Mouse (Mus musculus) layer of hippocampus, adult 8-10 months (tissue): ENCODE results near the gene Lims1. TPM values are rescaled to one million over a fixed set of nuclear protein-coding genes. Genes with fewer than 3 reads are reported as not detected.

Experiments
- DNase-seq, 2 experiments: peaks; one replicate each; pipeline ENCODE4 v3.0.0; 2022; ENCODE audit warnings: low spot score in 2 of 2
- total RNA-seq, 4 experiments: library from RNA; stranded (reverse); gene quantifications; 2 replicates each; pipeline ENCODE4 v1.2.4; 2022

The Lims1 gene
- total RNA-seq, 4 experiments from 2014 or later: 17.4 to 29.1 (median 23.0) TPM

- DNase-seq: no peak
Observed at GRCm38 (mm10) chr10:58382621-58383101, 59.4 kb downstream of the Lims1 start.

GRCm38 (mm10) chr10:58383282-58383681 is 60.0 kb downstream of the Lims1 start:
- peak; percentile 54 to 79 for DNase-seq

- no peak for DNase-seq
Observed at GRCm38 (mm10) chr10:58383761-58384160, 60.5 kb downstream of the Lims1 start.

GRCm38 (mm10) chr10:58385629-58386028 is 62.4 kb downstream of the Lims1 start:
- DNase-seq: no peak

- DNase-seq: no peak
Observed at GRCm38 (mm10) chr10:58386997-58387396, 63.7 kb downstream of the Lims1 start.

- no peak for DNase-seq
Observed at GRCm38 (mm10) chr10:58388648-58389047, 65.4 kb downstream of the Lims1 start.

GRCm38 (mm10) chr10:58389151-58389550 is 65.9 kb downstream of the Lims1 start:
- no peak for DNase-seq

GRCm38 (mm10) chr10:58392435-58392834 is 69.2 kb downstream of the Lims1 start:
- no peak for DNase-seq

- DNase-seq: no peak
Observed at GRCm38 (mm10) chr10:58393026-58394014, 70.1 kb downstream of the Lims1 start.

- no peak for DNase-seq
Observed at GRCm38 (mm10) chr10:58394170-58394569, 70.9 kb downstream of the Lims1 start.

GRCm38 (mm10) chr10:58395315-58395714 is 72.0 kb downstream of the Lims1 start:
- DNase-seq: no peak

GRCm38 (mm10) chr10:58395723-58396122 is 72.5 kb downstream of the Lims1 start:
- DNase-seq: no peak

- DNase-seq: no peak
Observed at GRCm38 (mm10) chr10:58396600-58396999, 73.3 kb downstream of the Lims1 start.

- no peak for DNase-seq
Observed at GRCm38 (mm10) chr10:58398941-58399340, 75.7 kb downstream of the Lims1 start.

GRCm38 (mm10) chr10:58401838-58402237 is 78.6 kb downstream of the Lims1 start:
- DNase-seq: peak in 1 of 2 experiments; percentile 45

GRCm38 (mm10) chr10:58404639-58405038 is 81.4 kb downstream of the Lims1 start:
- no peak for DNase-seq

GRCm38 (mm10) chr10:58405285-58405948 is 82.2 kb downstream of the Lims1 start:
- DNase-seq: no peak

- no peak for DNase-seq
Observed at GRCm38 (mm10) chr10:58405949-58406305, 82.7 kb downstream of the Lims1 start.

- DNase-seq: no peak
Observed at GRCm38 (mm10) chr10:58412331-58412730, 89.1 kb downstream of the Lims1 start.

GRCm38 (mm10) chr10:58412852-58413251 is 89.6 kb downstream of the Lims1 start:
- no peak for DNase-seq

- DNase-seq: no peak
Observed at GRCm38 (mm10) chr10:58416702-58417101, 93.4 kb downstream of the Lims1 start.

GRCm38 (mm10) chr10:58418290-58418971 is 95.2 kb downstream of the Lims1 start:
- no peak for DNase-seq
